Mouse (Mus musculus) embryonic fibroblast, embryonic 13.5 days (primary cell): ENCODE measurements around the gene Cmbl.

Experiments
- CTCF ChIP-seq: IDR thresholded peaks from 2 replicates; pipeline ENCODE4 v1.5.1; 2011; ENCODE audit warnings: mild to moderate bottlenecking, control low read depth, low read length, moderate library complexity, borderline replicate concordance; ENCODE audit not compliant: insufficient read depth
- POLR2A ChIP-seq: IDR thresholded peaks from 2 replicates; pipeline ENCODE4 v1.6.1; 2011; ENCODE audit warnings: low read depth, mild to moderate bottlenecking, control low read depth, low read length, moderate library complexity

DNA sequence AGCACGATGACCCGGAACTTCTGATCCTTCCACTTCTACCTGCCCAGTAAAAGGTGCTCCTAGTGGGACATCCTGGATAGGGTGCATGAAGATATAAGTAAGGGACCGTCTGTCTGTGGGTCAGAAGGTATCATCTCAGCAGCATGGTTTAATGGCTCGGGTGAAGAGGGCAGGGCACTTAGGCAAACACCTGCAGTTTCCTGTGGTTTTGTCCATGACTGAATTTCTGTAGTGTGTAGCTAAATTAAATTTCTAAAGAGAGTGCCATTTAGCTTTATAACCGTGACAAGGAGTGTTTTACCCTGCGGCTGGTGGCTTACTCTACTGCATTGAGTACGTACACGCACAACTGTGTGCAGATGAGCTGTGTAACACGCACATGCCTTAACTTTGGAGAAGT is 52.1 kb downstream of the Cmbl start:
- TF ChIP-seq POLR2A (no peak), CTCF (no peak)
